Mouse (Mus musculus) kidney, postnatal 0 days (tissue): ENCODE results near the gene S100a3. TPM values are rescaled to one million over a fixed set of nuclear protein-coding genes. Genes with fewer than 3 reads are reported as not detected.
A peak's percentile ranks its signal among the peaks of the same experiment; 100 is the strongest.

Experiments
- ATAC-seq: fragments of 200-750 bp; cut with Nextera tagmentation; replicated peaks from 2 replicates; pipeline ENCODE4 v1.8.0; 2017; ENCODE audit warnings: low read depth, moderate number of reproducible peaks, moderate TSS enrichment, moderate library complexity; ENCODE audit not compliant: low FRiP score
- DNase-seq: peaks from one replicate; pipeline ENCODE4 v3.0.0-alpha.2; 2016; ENCODE audit warnings: low spot score
- H3K27ac ChIP-seq: fragments of 300-500 bp; sonication (generic); 2 replicates; pipeline ENCODE4 v1.5.1; 2014; ENCODE audit warnings: mild to moderate bottlenecking
- H3K27me3 ChIP-seq: fragments of 300-500 bp; sonication (generic); 2 replicates; pipeline ENCODE4 v1.6.1; 2014; ENCODE audit warnings: low read length, mixed read lengths; ENCODE audit not compliant: insufficient read depth
- H3K36me3 ChIP-seq: fragments of 300-500 bp; sonication (generic); 2 replicates; pipeline ENCODE4 v1.6.1; 2014; ENCODE audit warnings: low read length, mixed read lengths; ENCODE audit not compliant: insufficient read depth
- H3K4me1 ChIP-seq: fragments of 300-500 bp; sonication (generic); replicated peaks from 2 replicates; pipeline ENCODE4 v1.6.1; 2014; ENCODE audit warnings: antibody characterized with exemption, low read length, mixed read lengths; ENCODE audit not compliant: insufficient read depth
- H3K4me2 ChIP-seq: fragments of 300-500 bp; sonication (generic); 2 replicates; pipeline ENCODE4 v1.6.1; 2014; ENCODE audit warnings: mild to moderate bottlenecking, low read length, moderate library complexity, mixed read lengths
- H3K4me3 ChIP-seq: fragments of 300-500 bp; sonication (generic); replicated peaks from 2 replicates; pipeline ENCODE4 v1.5.1; 2014; ENCODE audit warnings: low read depth, low read length
- H3K9ac ChIP-seq: fragments of 300-500 bp; sonication (generic); 2 replicates; pipeline ENCODE4 v1.6.1; 2014; ENCODE audit warnings: low read depth, low read length
- H3K9me3 ChIP-seq: fragments of 300-500 bp; sonication (generic); replicated peaks from 2 replicates; pipeline ENCODE4 v1.6.1; 2016; ENCODE audit warnings: low read length, inconsistent platforms, mixed read lengths
- CTCF ChIP-seq: IDR thresholded peaks from 2 replicates; pipeline ENCODE4 v1.5.1; 2016; ENCODE audit warnings: antibody characterized with exemption, low read depth, mild to moderate bottlenecking, moderate library complexity
- WGBS: fragments of 180-500 bp; shearing (Covaris S2); extraction: QIAGEN DNeasy Blood & Tissue Kit; methylation state at CpG from one replicate; pipeline ENCODE4 v1.1.7; 2014; 5-methylcytosine and 5-hydroxymethylcytosine counted together
- polyA plus RNA-seq: library from polyadenylated mRNA; unstranded; fragments of >200 nt; fragmentation: Nextera tagmentation; extraction: Ambion mirVana; gene quantifications from 2 replicates; pipeline ENCODE4 v1.2.1, GENCODE M21; 2015

S100a3 gene
- 0.15 and 0.16 TPM in 2 replicates for polyA plus RNA-seq

GRCm38 (mm10) chr3:90560008-90560628 lies at the start of gene S100a3:
TSS of gene S100a3 (plus strand) at chr3:90560578.
- Histone ChIP-seq H3K4me1 (no peaks in the 10 kb centered on the region), H3K27ac (no peak within 1 kb of the TSS), H3K4me2 (no peak within 1 kb of the TSS), H3K36me3 (no peaks in the 10 kb centered on the region), H3K9me3 (no peaks in the 10 kb centered on the region), H3K27me3 (no peaks in the 10 kb centered on the region), H3K4me3 (no peak within 1 kb of the TSS), H3K9ac (no peak within 1 kb of the TSS)
- WGBS = 62% methylated on average over 6 of the region's 6 CpGs
- TF ChIP-seq CTCF = no peak
- ATAC-seq = no peak
- no peak for DNase-seq

DNA sequence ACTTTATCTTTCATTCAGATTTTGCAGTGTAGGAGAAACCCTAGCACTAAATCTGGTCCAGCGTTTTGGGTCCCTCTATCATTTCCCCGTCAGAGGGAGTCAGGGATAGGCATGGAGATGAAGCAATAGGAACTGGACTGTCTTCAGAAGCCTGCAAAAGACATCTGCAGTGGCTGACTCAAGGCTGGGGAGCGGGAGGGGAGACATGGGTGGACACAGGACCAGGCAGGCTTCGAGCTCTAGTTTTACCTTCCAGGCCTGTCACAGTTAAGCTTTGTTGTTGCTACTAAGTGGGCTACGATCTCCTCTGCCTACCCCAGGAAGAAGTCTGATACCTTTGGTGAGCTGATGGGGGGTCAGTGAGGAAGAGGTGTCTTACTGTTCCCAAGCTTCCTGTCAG lies 48.1 kb upstream of the S100a3 start:
- no peak for DNase-seq
- H3K36me3 ChIP-seq = no peaks in the 10 kb centered on the region
- no peak overlapping the region for H3K4me2 ChIP-seq
- peaks cover 16% of the 10 kb centered on the region for H3K4me1 ChIP-seq
- 77% methylated on average over 5 of the region's 5 CpGs for WGBS
- no peak for ATAC-seq
- H3K27me3 ChIP-seq = no peaks in the 10 kb centered on the region
- H3K9ac ChIP-seq = no peak overlapping the region
- H3K9me3 ChIP-seq = no peaks in the 10 kb centered on the region
- H3K27ac ChIP-seq = no peak overlapping the region
- no peak overlapping the region for H3K4me3 ChIP-seq
- no peak for TF ChIP-seq CTCF

DNA sequence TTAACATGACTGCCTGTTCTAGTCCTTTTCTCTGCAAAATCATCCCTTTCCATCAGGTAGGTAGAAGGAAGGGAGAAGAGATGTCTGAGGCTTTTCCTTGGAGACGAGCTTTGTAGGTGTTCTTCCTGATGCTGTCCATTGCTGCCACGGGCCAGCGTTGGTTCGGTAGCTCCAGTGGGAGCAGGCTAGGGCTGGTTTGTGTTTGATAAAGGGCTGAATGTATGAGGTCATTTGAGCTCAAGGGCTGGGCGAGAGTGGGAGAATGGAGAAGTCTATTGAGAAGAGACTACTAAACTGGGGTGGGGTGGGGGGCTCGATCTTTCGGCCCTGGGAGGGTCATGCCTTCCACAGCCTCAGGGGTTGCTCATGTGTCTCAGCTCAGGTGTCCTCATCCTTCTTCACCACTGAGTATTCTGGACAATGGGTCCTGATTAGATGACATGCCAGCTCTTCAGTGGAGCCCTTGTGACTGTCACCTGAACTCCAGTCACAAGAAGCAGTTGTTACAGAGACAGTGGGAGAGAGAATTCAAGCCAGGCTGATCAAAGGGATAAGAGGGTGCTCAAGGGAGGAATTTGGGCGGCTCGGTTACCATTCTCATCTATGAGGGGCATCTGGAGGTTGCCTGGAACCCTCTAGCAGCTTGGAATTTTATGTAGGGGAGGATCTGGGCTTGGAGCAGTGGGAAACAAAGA lies 47.3 kb upstream of the S100a3 start:
- DNase-seq (peak; percentile 27), ATAC-seq (no peak)
- WGBS = 57% methylated on average over 9 of the region's 9 CpGs
- peaks cover 16% of the 10 kb centered on the region for H3K4me1 ChIP-seq
- H3K4me3 ChIP-seq = peak overlapping the region; percentile 46; the same call in 1 of the 2 replicates
- no peaks in the 10 kb centered on the region for H3K36me3 ChIP-seq
- TF ChIP-seq CTCF = no peak
- peak overlapping the region; percentile 84 for H3K4me2 ChIP-seq
- peak overlapping the region; percentile 81 for H3K27ac ChIP-seq
- 0 out of 2 replicates have a peak overlapping the region, but pooled peaks have one; percentile 58 for H3K9ac ChIP-seq
- H3K27me3 ChIP-seq = no peaks in the 10 kb centered on the region
- no peaks in the 10 kb centered on the region for H3K9me3 ChIP-seq

DNA sequence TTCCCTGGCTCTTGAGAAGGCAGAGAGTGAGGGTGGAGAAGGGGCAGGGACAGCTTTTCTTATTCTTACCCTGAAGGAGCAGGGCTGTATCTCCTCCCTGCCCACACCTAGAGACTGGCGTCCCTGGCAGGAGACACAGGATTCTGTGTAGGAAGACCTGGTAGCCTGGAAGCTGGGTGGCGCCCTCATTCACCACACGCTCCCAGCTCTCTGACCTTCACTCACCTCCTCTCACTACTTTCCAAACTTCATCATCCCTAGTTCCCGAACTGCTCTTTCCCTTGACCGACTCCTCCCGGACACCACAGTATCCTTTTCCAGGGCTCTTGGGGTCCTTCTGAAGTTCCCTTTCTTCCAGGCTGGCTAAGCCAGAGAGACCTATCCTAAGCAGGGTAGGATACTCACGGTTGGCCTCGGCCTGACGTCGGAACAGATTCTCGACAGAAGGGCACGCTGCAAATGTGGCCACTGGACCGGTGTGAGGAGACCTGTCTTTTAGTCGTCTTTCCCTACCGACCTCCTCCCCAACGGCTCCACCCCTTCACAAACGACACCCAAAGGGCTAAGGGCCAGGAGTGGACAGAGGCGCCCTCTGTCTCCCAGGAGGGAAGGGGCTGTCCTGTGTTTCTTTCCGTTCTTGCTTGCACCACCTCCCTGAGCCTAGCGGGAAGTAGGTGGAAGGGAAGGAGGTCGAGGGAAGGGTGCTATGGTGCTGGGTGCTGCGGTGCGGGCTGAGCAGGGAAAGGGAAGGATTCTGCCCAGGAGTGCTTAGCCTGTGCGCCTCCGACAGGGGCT lies 46.4 kb upstream of the S100a3 start, which contains the start of the genes S100a1 and S100a13:
Gene S100a1 (minus strand): TSS at position 597 of the 795 bp plus-strand sequence.
Gene S100a13 (plus strand): TSS at position 640 of the 795 bp plus-strand sequence.
- peak within 1 kb of the TSS; percentile 81 for H3K27ac ChIP-seq
- TF ChIP-seq CTCF = peak; percentile 61; the same call in 1 of the 2 replicates
- H3K9me3 ChIP-seq = no peaks in the 10 kb centered on the region
- 3% methylated on average over 25 of the region's 25 CpGs for WGBS
- ATAC-seq = peak; percentile 65
- peak within 1 kb of the TSS; percentile 58 for H3K9ac ChIP-seq
- no peaks in the 10 kb centered on the region for H3K27me3 ChIP-seq
- peaks cover 16% of the 10 kb centered on the region for H3K4me1 ChIP-seq
- no peaks in the 10 kb centered on the region for H3K36me3 ChIP-seq
- DNase-seq = peak; percentile 82
- peak within 1 kb of the TSS; percentile 84 for H3K4me2 ChIP-seq
- H3K4me3 ChIP-seq = peak within 1 kb of the TSS; percentile 46

- Histone ChIP-seq H3K4me3 (peak overlapping the region; percentile 46), H3K9ac (peak overlapping the region; percentile 58), H3K27ac (peak overlapping the region; percentile 81), H3K36me3 (no peaks in the 10 kb centered on the region), H3K9me3 (no peaks in the 10 kb centered on the region), H3K4me1 (peaks cover 16% of the 10 kb centered on the region), H3K4me2 (peak overlapping the region; percentile 84), H3K27me3 (no peaks in the 10 kb centered on the region)
- DNase-seq = peak; percentile 88
- under 1% methylated on average over 10 of the region's 10 CpGs for WGBS
- peak; percentile 73 for ATAC-seq
- no peak for TF ChIP-seq CTCF
Observed at GRCm38 (mm10) chr3:90514691-90515090, 45.7 kb upstream of the S100a3 start.

GRCm38 (mm10) chr3:90515242-90515641 lies 45.1 kb upstream of the S100a3 start:
- peak overlapping the region; percentile 58 for H3K9ac ChIP-seq
- peak overlapping the region; percentile 84 for H3K4me2 ChIP-seq
- no peaks in the 10 kb centered on the region for H3K9me3 ChIP-seq
- 36% methylated on average over 1 of the region's 1 CpGs for WGBS
- ATAC-seq (no peak), DNase-seq (peak; percentile 21)
- H3K27me3 ChIP-seq = no peaks in the 10 kb centered on the region
- H3K36me3 ChIP-seq = no peaks in the 10 kb centered on the region
- peaks cover 16% of the 10 kb centered on the region for H3K4me1 ChIP-seq
- H3K27ac ChIP-seq = peak overlapping the region; percentile 81
- peak overlapping the region; percentile 46 for H3K4me3 ChIP-seq
- no peak for TF ChIP-seq CTCF
